Mouse (Mus musculus): ENCODE results near the gene Odf2l. TPM values are rescaled to one million over a fixed set of nuclear protein-coding genes. Genes with fewer than 3 reads are reported as not detected.

Odf2l gene
- polyA plus RNA-seq, 1 experiment from 2014 or later, result 16.2 TPM

- 69% methylated on average over 6 of the region's 6 CpGs for WGBS
- Histone ChIP-seq H3K27me3 (replicated peaks) (no peaks in the 10 kb centered on the region), H3K4me3 (replicated peaks) (no peak overlapping the region), H3K9ac (no peak overlapping the region), H3K4me1 (no peaks in the 10 kb centered on the region), H3K4me2 (no peak overlapping the region), H3K27ac (no peak overlapping the region), H3K36me3 (no peaks in the 10 kb centered on the region), H3K9me3 (no peaks in the 10 kb centered on the region)
- ATAC-seq (ENCODE audit: insufficient read depth, low FRiP score, low read depth), result no peak
These were observed 52.4 kb downstream of the Odf2l start for GRCm38 (mm10) chr3:145170604-145171389.

GRCm38 (mm10) chr3:145171390-145172060 lies 53.1 kb downstream of the Odf2l start:
- Histone ChIP-seq H3K4me2 (no peak overlapping the region), H3K36me3 (no peaks in the 10 kb centered on the region), H3K4me1 (no peaks in the 10 kb centered on the region), H3K9ac (no peak overlapping the region), H3K4me3 (replicated peaks) (no peak overlapping the region), H3K27me3 (replicated peaks) (no peaks in the 10 kb centered on the region), H3K27ac (no peak overlapping the region), H3K9me3 (no peaks in the 10 kb centered on the region)
- WGBS, result 72% methylated on average over 4 of the region's 4 CpGs
- no peak for ATAC-seq (ENCODE audit: insufficient read depth, low FRiP score, low read depth)

GRCm38 (mm10) chr3:145184645-145185044 lies 66.3 kb downstream of the Odf2l start:
- Histone ChIP-seq H3K4me2 (no peak overlapping the region), H3K9me3 (no peaks in the 10 kb centered on the region), H3K27ac (no peak overlapping the region), H3K9ac (no peak overlapping the region), H3K4me1 (no peaks in the 10 kb centered on the region), H3K4me3 (replicated peaks) (no peak overlapping the region), H3K27me3 (replicated peaks) (no peaks in the 10 kb centered on the region), H3K36me3 (no peaks in the 10 kb centered on the region)
- no peak for ATAC-seq (ENCODE audit: insufficient read depth, low FRiP score, low read depth)

GRCm38 (mm10) chr3:145191972-145192371 lies 73.6 kb downstream of the Odf2l start:
- no peak for ATAC-seq (ENCODE audit: insufficient read depth, low FRiP score, low read depth)
- Histone ChIP-seq H3K27ac (no peak overlapping the region), H3K4me1 (no peaks in the 10 kb centered on the region), H3K9me3 (no peaks in the 10 kb centered on the region), H3K4me2 (no peak overlapping the region), H3K9ac (no peak overlapping the region), H3K36me3 (no peaks in the 10 kb centered on the region), H3K27me3 (replicated peaks) (no peaks in the 10 kb centered on the region), H3K4me3 (replicated peaks) (no peak overlapping the region)
- 83% methylated on average over 2 of the region's 2 CpGs for WGBS

- H3K27me3 ChIP-seq (replicated peaks), result no peaks in the 10 kb centered on the region
- H3K9ac ChIP-seq, result no peak overlapping the region
- H3K4me2 ChIP-seq, result no peak overlapping the region
- H3K4me1 ChIP-seq, result no peaks in the 10 kb centered on the region
- 63% methylated on average over 8 of the region's 8 CpGs for WGBS
- ATAC-seq (ENCODE audit: insufficient read depth, low FRiP score, low read depth), result no peak
- H3K4me3 ChIP-seq (replicated peaks), result no peak overlapping the region
- H3K9me3 ChIP-seq, result no peaks in the 10 kb centered on the region
- H3K27ac ChIP-seq, result no peak overlapping the region
- no peaks in the 10 kb centered on the region for H3K36me3 ChIP-seq
These were observed 77.0 kb downstream of the Odf2l start for GRCm38 (mm10) chr3:145195240-145195923.

GRCm38 (mm10) chr3:145198050-145198449 lies 79.7 kb downstream of the Odf2l start:
- WGBS, result 77% methylated on average over 2 of the region's 2 CpGs
- ATAC-seq (ENCODE audit: insufficient read depth, low FRiP score, low read depth), result no peak

More at GRCm38 (mm10) chr3:145198050-145198449, 79.7 kb downstream of the Odf2l start:
- H3K9me3 ChIP-seq, result no peaks in the 10 kb centered on the region
- no peak overlapping the region for H3K27ac ChIP-seq
- H3K9ac ChIP-seq, result no peak overlapping the region
- H3K36me3 ChIP-seq, result no peaks in the 10 kb centered on the region
- no peak overlapping the region for H3K4me2 ChIP-seq
- no peak overlapping the region for H3K4me3 ChIP-seq (replicated peaks)
- H3K27me3 ChIP-seq (replicated peaks), result no peaks in the 10 kb centered on the region
- H3K4me1 ChIP-seq, result no peaks in the 10 kb centered on the region

Other genes with a start within 250 kb of the Odf2l start
- gene Clca4b, start 186.1 kb upstream of the Odf2l start, polyA plus RNA-seq (2015; fragmentation: Nextera tagmentation; extraction: Ambion mirVana), result 2.7 and 2.9 TPM in 2 replicates
- gene Clca4a, start 143.5 kb upstream of the Odf2l start, polyA plus RNA-seq (2015; fragmentation: Nextera tagmentation; extraction: Ambion mirVana), result 0.35 TPM in 1 of 2 replicates, not detected in the other
- 5.8 and 6.9 TPM in 2 replicates for gene Clca1, start 85.8 kb upstream of the Odf2l start, polyA plus RNA-seq (2015; fragmentation: Nextera tagmentation; extraction: Ambion mirVana)
- 0.77 and 1.1 TPM in 2 replicates for gene Clca2, start 19.1 kb upstream of the Odf2l start, polyA plus RNA-seq (2015; fragmentation: Nextera tagmentation; extraction: Ambion mirVana)
- 2.1 and 3.0 TPM in 2 replicates for gene Col24a1, start 173.9 kb downstream of the Odf2l start, polyA plus RNA-seq (2015; fragmentation: Nextera tagmentation; extraction: Ambion mirVana)